Mouse (Mus musculus): Measurements from ENCODE around the gene Ifi35.
"Not testable (repeated sequence)": the region's sequence is repeated elsewhere in the genome, so short reads cannot be mapped to it uniquely, and the experiment has no call there.

The Ifi35 gene

DNA sequence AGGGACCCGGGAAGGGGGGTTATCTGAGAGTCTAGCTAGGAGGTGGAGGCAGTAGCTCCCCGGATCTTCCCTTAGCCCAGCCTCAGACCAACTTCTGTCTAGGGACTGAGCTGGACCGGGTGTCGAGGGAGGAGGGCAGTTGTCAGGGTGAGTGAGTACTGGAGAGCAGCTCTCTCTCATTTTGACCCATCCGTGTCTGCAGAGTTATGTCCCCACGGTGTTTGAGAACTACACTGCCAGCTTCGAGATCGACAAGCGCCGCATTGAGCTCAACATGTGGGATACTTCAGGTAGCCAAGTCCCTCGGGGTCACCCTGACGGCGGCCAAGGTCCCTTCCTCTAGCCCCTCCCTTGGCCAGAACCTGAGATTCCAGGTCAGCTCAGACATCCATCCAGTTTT lies 20.5 kb downstream of the Ifi35 start:
- DNase-seq (ENCODE audit: low read depth) = no peak

GRCm38 (mm10) chr11:101469155-101469554 lies 20.9 kb downstream of the Ifi35 start:
- DNase-seq (ENCODE audit: low read depth) = no peak

DNA sequence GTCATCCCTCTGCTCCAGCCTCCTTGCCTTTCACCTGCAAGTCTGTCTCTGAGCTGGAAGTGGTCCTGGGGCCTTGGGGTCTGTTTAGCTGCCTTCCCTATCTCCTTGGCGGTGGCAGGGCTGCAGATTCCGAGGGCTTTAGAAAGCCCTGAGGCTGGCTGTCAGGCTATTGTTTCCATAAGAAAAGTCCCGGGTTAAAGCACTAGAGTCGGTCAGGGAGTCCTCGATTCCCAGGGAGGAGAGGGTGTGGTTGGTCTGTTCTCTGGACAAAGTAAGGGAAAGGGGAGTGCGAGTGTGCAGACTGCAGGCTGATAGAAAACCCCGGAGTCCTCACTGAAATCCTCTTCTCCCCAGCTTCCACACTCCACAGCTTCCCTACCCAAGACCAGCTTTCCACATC lies 22.0 kb downstream of the Ifi35 start:
- DNase-seq (ENCODE audit: low read depth) = no peak

DNA sequence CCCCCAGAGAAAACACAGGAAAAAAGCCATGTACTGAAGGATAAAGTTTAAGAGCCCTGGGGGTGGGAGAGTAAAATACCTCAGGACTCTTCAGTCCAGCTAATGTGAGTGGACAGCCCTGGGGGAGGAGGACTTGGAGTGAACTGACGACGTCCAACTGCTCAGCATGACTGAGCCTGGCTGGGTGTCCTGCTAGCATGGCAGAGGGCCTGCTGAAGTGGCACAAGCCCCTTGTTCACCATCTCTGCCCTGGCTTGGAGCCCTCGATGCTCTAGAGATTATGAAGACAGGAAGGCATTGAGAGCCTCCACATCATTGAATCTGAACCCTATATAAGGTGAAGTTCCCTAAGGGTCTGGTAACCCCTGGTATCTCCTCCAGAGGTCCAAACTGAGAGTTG lies 23.7 kb downstream of the Ifi35 start:
- no peak for DNase-seq (ENCODE audit: low read depth)

DNA sequence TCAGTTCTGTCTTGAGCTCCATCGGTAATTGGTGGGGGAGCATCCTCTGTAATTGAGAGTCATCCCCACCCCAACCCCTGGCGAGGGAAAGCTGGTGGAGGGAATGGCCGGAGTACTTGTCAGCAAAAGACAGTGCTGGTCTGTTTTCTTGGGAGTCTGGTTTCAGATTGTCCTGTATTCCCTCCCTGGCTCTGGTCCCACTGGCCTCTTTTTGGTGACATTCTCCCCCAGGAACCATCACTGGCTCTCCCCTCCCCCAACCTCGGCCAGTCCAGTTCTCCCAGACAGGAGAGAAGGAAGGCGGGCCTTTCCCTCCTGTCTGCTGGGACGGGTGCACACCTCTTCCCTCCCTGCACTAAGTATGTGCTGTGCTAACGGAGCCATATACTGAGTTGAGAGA lies 24.1 kb downstream of the Ifi35 start:
- DNase-seq (ENCODE audit: low read depth) = no peak

GRCm38 (mm10) chr11:101473686-101474085 lies 25.5 kb downstream of the Ifi35 start:
- not testable (repeated sequence) for DNase-seq (ENCODE audit: low read depth)

DNA sequence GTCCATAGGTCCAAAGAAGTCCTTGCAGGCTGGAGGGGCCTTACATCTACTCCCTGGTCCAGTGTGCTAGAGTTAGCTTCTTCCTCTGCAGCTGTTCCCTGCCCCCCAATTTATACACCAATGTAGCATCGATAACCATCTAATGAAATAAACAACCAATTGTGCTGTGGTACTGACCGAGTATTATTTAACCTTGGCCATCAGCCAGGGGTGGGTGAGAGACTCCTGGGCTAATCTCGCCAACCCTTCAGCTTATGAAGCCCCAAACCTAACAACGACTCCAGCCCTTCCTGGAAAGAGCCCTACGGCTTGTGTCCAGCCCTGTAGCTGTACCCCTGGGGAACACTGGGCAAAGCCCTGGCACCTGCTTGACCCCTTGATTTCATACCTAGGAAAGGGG lies 26.1 kb downstream of the Ifi35 start:
- no peak for DNase-seq (ENCODE audit: low read depth)

- not testable (repeated sequence) for DNase-seq (ENCODE audit: low read depth)
These were observed 28.2 kb downstream of the Ifi35 start for GRCm38 (mm10) chr11:101476361-101476760.

DNA sequence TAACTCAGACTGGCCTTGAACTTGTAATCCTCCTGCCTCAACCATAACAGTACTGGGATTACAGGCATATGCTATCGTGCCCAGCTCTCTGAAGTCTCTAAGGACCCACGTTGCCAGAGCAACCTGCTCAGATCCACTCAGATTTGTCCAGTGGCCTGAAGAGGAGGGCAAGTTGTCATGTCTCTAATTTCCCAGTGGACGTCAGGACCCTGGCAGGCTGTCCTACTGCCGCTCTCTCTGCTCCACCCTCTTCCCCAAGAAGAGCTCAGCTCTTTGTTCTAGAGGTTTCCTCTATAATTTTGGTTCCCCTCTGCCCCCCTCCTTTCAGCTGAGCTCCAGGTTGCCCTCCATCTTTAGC lies 29.0 kb downstream of the Ifi35 start:
- no peak for DNase-seq (ENCODE audit: low read depth)

DNA sequence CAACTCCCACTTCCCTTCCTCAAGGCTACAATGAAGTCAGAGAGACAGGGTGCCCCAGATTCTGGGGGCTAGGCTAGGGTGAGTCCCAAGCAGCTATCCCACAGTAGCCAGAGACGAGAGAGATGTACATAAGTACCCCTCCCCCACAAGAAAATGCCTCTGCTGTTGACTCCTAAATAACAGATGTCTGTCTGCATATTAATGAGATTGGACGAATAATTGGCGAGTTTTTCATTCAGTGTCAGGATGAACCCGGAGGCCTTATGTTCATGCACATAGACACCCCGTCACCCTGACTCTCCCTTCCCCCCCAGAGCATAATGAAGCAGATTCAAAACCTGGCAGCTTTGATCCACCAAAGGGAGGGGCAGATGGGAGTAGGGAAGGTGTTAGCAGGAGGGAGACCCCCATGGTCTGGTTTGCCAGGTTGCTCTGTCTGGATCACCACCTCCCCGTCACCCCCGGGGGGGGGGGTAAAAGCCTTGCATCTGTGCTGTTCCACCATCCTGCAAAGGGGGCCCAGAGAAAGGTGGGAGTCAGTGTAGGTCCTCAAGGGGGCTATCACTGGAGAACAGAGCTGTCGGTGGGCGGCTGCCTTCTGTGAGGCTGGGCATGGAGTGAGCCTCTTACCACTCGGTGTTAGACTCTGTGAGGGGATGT lies 29.5 kb downstream of the Ifi35 start:
- no peak for DNase-seq (ENCODE audit: low read depth)

- DNase-seq (ENCODE audit: low read depth) = no peak
These were observed 31.0 kb downstream of the Ifi35 start for GRCm38 (mm10) chr11:101479171-101479635.

- DNase-seq (ENCODE audit: low read depth) = no peak
These were observed 32.7 kb downstream of the Ifi35 start for GRCm38 (mm10) chr11:101480912-101481311.

GRCm38 (mm10) chr11:101483804-101484203 lies 35.6 kb downstream of the Ifi35 start:
- DNase-seq (ENCODE audit: low read depth) = no peak

- DNase-seq (ENCODE audit: low read depth) = no peak
These were observed 36.0 kb downstream of the Ifi35 start for GRCm38 (mm10) chr11:101484245-101484644.

DNA sequence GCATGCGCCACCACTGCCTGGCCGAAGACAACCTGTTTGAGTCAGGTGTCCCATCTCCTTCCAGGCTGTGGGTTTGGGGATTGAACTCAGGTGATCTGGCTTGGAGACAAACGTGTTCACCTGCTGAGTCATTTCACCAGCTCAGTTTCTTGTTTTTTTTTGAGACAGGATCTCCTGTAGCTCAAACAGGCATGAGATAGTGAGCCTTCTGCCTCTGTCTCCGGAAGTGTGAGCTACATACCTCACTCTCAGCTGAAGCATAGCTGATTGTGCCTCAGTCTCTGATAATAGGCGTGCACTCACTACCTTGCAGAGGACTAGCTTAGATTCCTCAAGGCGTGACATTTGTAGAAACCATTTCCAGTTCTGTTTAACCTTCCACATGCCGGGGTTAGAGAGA lies 36.6 kb downstream of the Ifi35 start:
- DNase-seq (ENCODE audit: low read depth) = peak; percentile 26

- no peak for DNase-seq (ENCODE audit: low read depth)
These were observed 37.4 kb downstream of the Ifi35 start for GRCm38 (mm10) chr11:101485509-101486028.

GRCm38 (mm10) chr11:101486126-101486525 lies 37.9 kb downstream of the Ifi35 start:
- no peak for DNase-seq (ENCODE audit: low read depth)

- no peak for DNase-seq (ENCODE audit: low read depth)
These were observed 58.1 kb downstream of the Ifi35 start for GRCm38 (mm10) chr11:101506269-101506780.

DNA sequence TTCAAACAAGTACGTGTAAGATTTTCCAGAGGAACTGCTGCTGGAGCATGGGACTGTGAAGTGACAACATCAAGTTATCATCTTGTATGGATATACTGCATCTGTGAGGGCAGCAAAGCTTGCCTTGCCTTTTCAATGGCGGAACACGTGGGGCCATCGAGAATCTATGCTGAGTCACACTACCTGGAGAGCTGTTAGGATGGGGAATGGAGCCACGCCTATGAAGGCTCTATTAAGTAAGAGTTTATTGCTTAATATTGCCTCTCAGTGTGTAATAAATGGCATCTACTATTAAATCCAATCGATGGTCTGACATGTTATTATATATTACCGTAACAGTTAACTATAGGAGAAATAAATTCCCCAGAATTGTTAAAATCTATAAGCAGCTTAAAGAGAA lies 58.9 kb downstream of the Ifi35 start:
- no peak for DNase-seq (ENCODE audit: low read depth)
